Mouse (Mus musculus) C2C12 (cell line): ENCODE results near the gene Arhgap31.

Experiments used
- CEBPB ChIP-seq: IDR thresholded peaks from one replicate; pipeline ENCODE4 v1.6.1; 2011; ENCODE audit warnings: low read depth, mild to moderate bottlenecking, control low read depth, moderate library complexity
- CTCF ChIP-seq: IDR thresholded peaks from one replicate; pipeline ENCODE4 v1.5.1; 2011; ENCODE audit not compliant: control insufficient read depth, insufficient read depth, insufficient read length
- MAX ChIP-seq: IDR thresholded peaks from one replicate; pipeline ENCODE4 v1.6.1; 2011; ENCODE audit warnings: mild to moderate bottlenecking, control low read depth
- MYOD1 ChIP-seq: IDR thresholded peaks from one replicate; pipeline ENCODE4 v1.6.1; 2011; ENCODE audit warnings: low read depth; ENCODE audit not compliant: control insufficient read depth, insufficient read length

GRCm38 (mm10) chr16:38654308-38654707 is 58.8 kb downstream of the Arhgap31 start:
- no peak for TF ChIP-seq CTCF
- no peak for TF ChIP-seq CEBPB
- no peak for TF ChIP-seq MYOD1
- TF ChIP-seq MAX: no peak
